Mouse (Mus musculus): ENCODE measurements around the gene Usp1.
"Not testable (repeated sequence)": the region's sequence is repeated elsewhere in the genome, so short reads cannot be mapped to it uniquely, and the experiment has no call there.

Gene Usp1

GRCm38 (mm10) chr4:98923568-98924070, at the start of gene Usp1:
TSS of gene Usp1 (plus strand) at chr4:98923810.
- in situ Hi-C loops (cut with MseI, MboI) = no loop called here

GRCm38 (mm10) chr4:98882706-98883105, 40.9 kb upstream of the Usp1 start:
- in situ Hi-C loops (cut with MseI, MboI) = loop anchor here in 1 of 2 experiments (10.0 kb wide), 1 partner anchor 158 kb away; the partner anchor contains the start of gene L1td1

- in situ Hi-C loops (cut with MseI, MboI) = loop anchor here (5.0 to 10.0 kb wide), 2 partner anchors 144 to 162 kb away; partner anchors contain the start of gene L1td1 (in 1 of the 2)
Observed at GRCm38 (mm10) chr4:98886377-98886776, 37.2 kb upstream of the Usp1 start.

- in situ Hi-C loops (cut with MseI, MboI) = loop anchor here (5.0 to 10.0 kb wide), 2 partner anchors 145 to 162 kb away; partner anchors contain the start of gene L1td1 (in 1 of the 2)
Observed at GRCm38 (mm10) chr4:98887148-98887547, 36.5 kb upstream of the Usp1 start.

GRCm38 (mm10) chr4:98910246-98910645, 13.4 kb upstream of the Usp1 start:
- in situ Hi-C loops (cut with MseI, MboI) = no loop called here

- in situ Hi-C loops (cut with MseI, MboI) = no loop called here
Observed at GRCm38 (mm10) chr4:98917724-98918123, 5.9 kb upstream of the Usp1 start.

GRCm38 (mm10) chr4:98918204-98918603, 5.4 kb upstream of the Usp1 start:
- in situ Hi-C loops (cut with MseI, MboI) = no loop called here

GRCm38 (mm10) chr4:98920896-98921295, 2.7 kb upstream of the Usp1 start:
- in situ Hi-C loops (cut with MseI, MboI) = no loop called here

GRCm38 (mm10) chr4:98922061-98922642, 1.5 kb upstream of the Usp1 start:
- in situ Hi-C loops (cut with MseI, MboI) = no loop called here

GRCm38 (mm10) chr4:98922643-98923567, 705 bp upstream of the Usp1 start:
- in situ Hi-C loops (cut with MseI, MboI) = no loop called here

GRCm38 (mm10) chr4:98924071-98924905, 678 bp downstream of the Usp1 start:
- in situ Hi-C loops (cut with MseI, MboI) = no loop called here

- in situ Hi-C loops (cut with MseI, MboI) = no loop called here
Observed at GRCm38 (mm10) chr4:98924906-98925178, 1.2 kb downstream of the Usp1 start.

- in situ Hi-C loops (cut with MseI, MboI) = no loop called here
Observed at GRCm38 (mm10) chr4:98925250-98925781, 1.7 kb downstream of the Usp1 start.

- in situ Hi-C loops (cut with MseI, MboI) = loop anchor here in 1 of 2 experiments (10.0 kb wide), 1 partner anchor 249 kb away; no protein-coding TSS in a partner anchor
Observed at GRCm38 (mm10) chr4:98936036-98936435, 12.4 kb downstream of the Usp1 start.

GRCm38 (mm10) chr4:98938210-98938609, 14.6 kb downstream of the Usp1 start:
- in situ Hi-C loops (cut with MseI, MboI) = loop anchor here in 1 of 2 experiments (10.0 kb wide), 1 partner anchor 247 kb away; no protein-coding TSS in a partner anchor

GRCm38 (mm10) chr4:98950563-98950962, 27.0 kb downstream of the Usp1 start:
- in situ Hi-C loops (cut with MseI, MboI) = no loop called here

- in situ Hi-C loops (cut with MseI, MboI) = no loop called here
Observed at GRCm38 (mm10) chr4:98955986-98956385, 32.4 kb downstream of the Usp1 start.

- in situ Hi-C loops (cut with MseI, MboI) = no loop called here
Observed at GRCm38 (mm10) chr4:98960243-98960642, 36.6 kb downstream of the Usp1 start.

- in situ Hi-C loops (cut with MseI, MboI) = no loop called here
Observed at GRCm38 (mm10) chr4:98969946-98970345, 46.3 kb downstream of the Usp1 start.

- in situ Hi-C loops (cut with MseI, MboI) = no loop called here
Observed at GRCm38 (mm10) chr4:98975741-98976140, 52.1 kb downstream of the Usp1 start.

GRCm38 (mm10) chr4:98978288-98978687, 54.7 kb downstream of the Usp1 start:
- in situ Hi-C loops (cut with MseI, MboI) = not testable (repeated sequence)
